Mouse (Mus musculus) spleen, adult 2 months (tissue): ENCODE data around the gene Spin2f.
"Not testable (repeated sequence)": the region's sequence is repeated elsewhere in the genome, so short reads cannot be mapped to it uniquely, and the experiment has no call there.

Experiments
- CTCF ChIP-seq: fragments of 200-500 bp; IDR thresholded peaks from 2 replicates; pipeline ENCODE4 v1.5.1; 2011; ENCODE audit warnings: mild to moderate bottlenecking, inconsistent platforms; ENCODE audit not compliant: insufficient read depth, insufficient read length, insufficient replicate concordance; ENCODE audit errors: extremely low read depth
- POLR2A ChIP-seq: fragments of 200-500 bp; IDR thresholded peaks from 2 replicates; pipeline ENCODE4 v1.6.1; 2011; ENCODE audit warnings: low read depth, low read length, inconsistent platforms

GRCm38 (mm10) chrX:31212136-31212535, 41.6 kb upstream of the Spin2f start:
- not testable (repeated sequence) for TF ChIP-seq CTCF, POLR2A
